Mouse (Mus musculus) myocyte (in vitro differentiated cells): ENCODE measurements around the gene Morc3. TPM values are rescaled to one million over a fixed set of nuclear protein-coding genes. Genes with fewer than 3 reads are reported as not detected.
"Not testable (repeated sequence)": the region's sequence is repeated elsewhere in the genome, so short reads cannot be mapped to it uniquely, and the experiment has no call there.

Experiments used
- H3K27me3 ChIP-seq: one replicate; pipeline ENCODE4 v1.6.1; 2011; ENCODE audit not compliant: control insufficient read depth, insufficient read depth, insufficient read length
- H3K36me3 ChIP-seq: one replicate; pipeline ENCODE4 v1.6.1; 2011; ENCODE audit not compliant: control insufficient read depth, insufficient read depth
- H3K4me2 ChIP-seq: one replicate; pipeline ENCODE4 v1.6.1; 2011; ENCODE audit warnings: low read depth, control low read depth
- H3K4me3 ChIP-seq: one replicate; pipeline ENCODE4 v1.5.1; 2011; ENCODE audit warnings: mild to moderate bottlenecking, control low read depth, moderate library complexity
- H3K79me2 ChIP-seq: one replicate; pipeline ENCODE4 v1.6.1; 2011; ENCODE audit not compliant: control insufficient read depth, insufficient read depth
- H3ac ChIP-seq: one replicate; pipeline ENCODE4 v1.6.1; 2011; ENCODE audit not compliant: control insufficient read depth, insufficient read length
- CEBPB ChIP-seq: IDR thresholded peaks from 2 replicates; pipeline ENCODE4 v1.6.1; 2011; ENCODE audit warnings: mild to moderate bottlenecking, moderate library complexity; ENCODE audit not compliant: poor library complexity, insufficient read depth, severe bottlenecking
- E2F4 ChIP-seq: IDR thresholded peaks from one replicate; pipeline ENCODE4 v1.6.1; 2011; ENCODE audit warnings: mild to moderate bottlenecking, control low read depth, moderate library complexity; ENCODE audit not compliant: insufficient read depth
- MAX ChIP-seq: IDR thresholded peaks from one replicate; pipeline ENCODE4 v1.6.1; 2011; ENCODE audit warnings: low read depth, mild to moderate bottlenecking, control low read depth
- MYOD1 ChIP-seq, 3 experiments: IDR thresholded peaks; one replicate each; pipeline ENCODE4 v1.6.1; 2011; ENCODE audit warnings: control low read depth in 2 of 3, low read depth in 2 of 3, mild to moderate bottlenecking in 2 of 3, moderate library complexity in 1 of 3; ENCODE audit not compliant: insufficient read length in 2 of 3, control insufficient read depth in 1 of 3
- MYOG ChIP-seq, 3 experiments: IDR thresholded peaks; one replicate each; pipeline ENCODE4 v1.6.1; 2011; ENCODE audit warnings: control low read depth in 2 of 3, low read depth in 2 of 3, mild to moderate bottlenecking in 2 of 3; ENCODE audit not compliant: insufficient read length in 2 of 3, control insufficient read depth in 1 of 3, insufficient read depth in 1 of 3
- POLR2A ChIP-seq: IDR thresholded peaks from one replicate; pipeline ENCODE4 v1.6.1; 2011; ENCODE audit warnings: low read depth, mild to moderate bottlenecking, control low read depth, moderate library complexity; ENCODE audit not compliant: insufficient read length
- POLR2AphosphoS2 ChIP-seq: IDR thresholded peaks from one replicate; pipeline ENCODE4 v1.6.1; 2011; ENCODE audit warnings: low read depth, control low read depth; ENCODE audit not compliant: insufficient read length
- REST ChIP-seq: IDR thresholded peaks from one replicate; pipeline ENCODE4 v1.6.1; 2011; ENCODE audit warnings: mild to moderate bottlenecking, control low read depth, moderate library complexity; ENCODE audit not compliant: insufficient read depth, insufficient read length
- SRF ChIP-seq: IDR thresholded peaks from one replicate; pipeline ENCODE4 v1.6.1; 2011; ENCODE audit warnings: low read depth; ENCODE audit not compliant: control insufficient read depth, insufficient read length
- TCF12 ChIP-seq: IDR thresholded peaks from one replicate; pipeline ENCODE4 v1.6.1; 2011; ENCODE audit warnings: mild to moderate bottlenecking, control low read depth; ENCODE audit not compliant: poor library complexity, insufficient read depth, severe bottlenecking
- TCF3 ChIP-seq: IDR thresholded peaks from one replicate; pipeline ENCODE4 v1.6.1; 2011; ENCODE audit warnings: low read depth, control low read depth; ENCODE audit not compliant: insufficient read length
- USF1 ChIP-seq: IDR thresholded peaks from one replicate; pipeline ENCODE4 v1.6.1; 2011; ENCODE audit warnings: low read depth, mild to moderate bottlenecking, control low read depth, moderate library complexity
- polyA plus RNA-seq: library from polyadenylated mRNA; unstranded; fragments of >200 nt; fragmentation: generic; extraction: Trizol; gene quantifications from one replicate; pipeline ENCODE4 v1.2.1, GENCODE M21; 2012; ENCODE audit warnings: missing spikeins

The Morc3 gene
- polyA plus RNA-seq, 1 experiment = 10.6 TPM

- Histone ChIP-seq H3K4me3 (no peak overlapping the region), H3K27me3 (no peaks in the 10 kb centered on the region), H3K79me2 (no peaks in the 10 kb centered on the region), H3K36me3 (no peaks in the 10 kb centered on the region), H3K4me2 (no peak overlapping the region), H3ac (no peak overlapping the region)
- no peak for TF ChIP-seq POLR2A
- TF ChIP-seq E2F4 = no peak
- no peak for TF ChIP-seq MYOG (IDR thresholded peaks at IDR 0.05; ENCODE audit: control insufficient read depth in 1 of 3, insufficient read depth in 1 of 3, insufficient read length in 2 of 3, low read depth in 2 of 3)
- TF ChIP-seq USF1 = no peak
These were observed 7.1 kb upstream of the Morc3 start for GRCm38 (mm10) chr16:93824799-93825198.

GRCm38 (mm10) chr16:93825463-93825862 is 6.5 kb upstream of the Morc3 start:
- Histone ChIP-seq H3K79me2 (no peaks in the 10 kb centered on the region), H3K4me3 (no peak overlapping the region), H3ac (no peak overlapping the region), H3K4me2 (no peak overlapping the region), H3K27me3 (no peaks in the 10 kb centered on the region), H3K36me3 (no peaks in the 10 kb centered on the region)
- no peak for TF ChIP-seq SRF
- no peak for TF ChIP-seq TCF12
- no peak for TF ChIP-seq CEBPB
- TF ChIP-seq TCF3 = no peak
- TF ChIP-seq MYOD1 (IDR thresholded peaks at IDR 0.05; ENCODE audit: control insufficient read depth in 1 of 3, insufficient read length in 2 of 3, low read depth in 2 of 3) = no peak
- no peak for TF ChIP-seq USF1
- TF ChIP-seq POLR2A = no peak
- TF ChIP-seq MAX = no peak
- no peak for TF ChIP-seq MYOG (IDR thresholded peaks at IDR 0.05; ENCODE audit: control insufficient read depth in 1 of 3, insufficient read depth in 1 of 3, insufficient read length in 2 of 3, low read depth in 2 of 3)
- no peak for TF ChIP-seq POLR2AphosphoS2
- TF ChIP-seq REST = no peak
- TF ChIP-seq E2F4 = no peak

GRCm38 (mm10) chr16:93826054-93826453 is 5.9 kb upstream of the Morc3 start:
- H3K79me2 ChIP-seq = no peaks in the 10 kb centered on the region
- H3ac ChIP-seq = no peak overlapping the region
- no peaks in the 10 kb centered on the region for H3K27me3 ChIP-seq
- H3K4me3 ChIP-seq = no peak overlapping the region
- H3K36me3 ChIP-seq = no peaks in the 10 kb centered on the region
- H3K4me2 ChIP-seq = no peak overlapping the region
- TF ChIP-seq TCF12 = no peak
- no peak for TF ChIP-seq CEBPB
- TF ChIP-seq MAX = no peak
- TF ChIP-seq SRF = no peak
- no peak for TF ChIP-seq MYOD1 (IDR thresholded peaks at IDR 0.05; ENCODE audit: control insufficient read depth in 1 of 3, insufficient read length in 2 of 3, low read depth in 2 of 3)
- no peak for TF ChIP-seq E2F4
- no peak for TF ChIP-seq POLR2AphosphoS2
- no peak for TF ChIP-seq REST
- no peak for TF ChIP-seq MYOG (IDR thresholded peaks at IDR 0.05; ENCODE audit: control insufficient read depth in 1 of 3, insufficient read depth in 1 of 3, insufficient read length in 2 of 3, low read depth in 2 of 3)
- TF ChIP-seq USF1 = no peak
- TF ChIP-seq TCF3 = no peak
- TF ChIP-seq POLR2A = no peak

- H3K4me3 ChIP-seq = not testable (repeated sequence)
These were observed 5.4 kb upstream of the Morc3 start for GRCm38 (mm10) chr16:93826478-93826877.

GRCm38 (mm10) chr16:93826909-93827308 is 5.0 kb upstream of the Morc3 start:
- H3K4me3 ChIP-seq = no peak overlapping the region
- no peaks in the 10 kb centered on the region for H3K36me3 ChIP-seq
- no peak overlapping the region for H3K4me2 ChIP-seq
- no peaks in the 10 kb centered on the region for H3K79me2 ChIP-seq
- H3K27me3 ChIP-seq = no peaks in the 10 kb centered on the region
- TF ChIP-seq POLR2A (no peak), SRF (no peak)
- no peak overlapping the region for H3ac ChIP-seq

More at GRCm38 (mm10) chr16:93826478-93826877, 5.4 kb upstream of the Morc3 start:
- H3K36me3 ChIP-seq, H3K79me2 ChIP-seq, H3ac ChIP-seq, H3K27me3 ChIP-seq, H3K4me2 ChIP-seq: not testable (repeated sequence)

- H3K27me3 ChIP-seq = no peaks in the 10 kb centered on the region
- TF ChIP-seq REST = no peak
- TF ChIP-seq TCF12 = no peak
- no peak for TF ChIP-seq SRF
- no peak for TF ChIP-seq MYOG (IDR thresholded peaks at IDR 0.05; ENCODE audit: control insufficient read depth in 1 of 3, insufficient read depth in 1 of 3, insufficient read length in 2 of 3, low read depth in 2 of 3)
- no peak for TF ChIP-seq POLR2AphosphoS2
- TF ChIP-seq TCF3 = no peak
- no peak for TF ChIP-seq CEBPB
- TF ChIP-seq MYOD1 (IDR thresholded peaks at IDR 0.05; ENCODE audit: control insufficient read depth in 1 of 3, insufficient read length in 2 of 3, low read depth in 2 of 3) = no peak
- TF ChIP-seq POLR2A = no peak
- no peak for TF ChIP-seq MAX
- no peak for TF ChIP-seq USF1
- no peak for TF ChIP-seq E2F4
- peaks cover 21% of the 10 kb centered on the region for H3K79me2 ChIP-seq
- no peaks in the 10 kb centered on the region for H3K36me3 ChIP-seq
- no peak overlapping the region for H3K4me3 ChIP-seq
- no peak overlapping the region for H3ac ChIP-seq
- H3K4me2 ChIP-seq = no peak overlapping the region
These were observed 2.4 kb upstream of the Morc3 start for GRCm38 (mm10) chr16:93829526-93829925.
